Mouse (Mus musculus): Measurements from ENCODE around the gene Med29.
"Not testable (repeated sequence)": the region's sequence is repeated elsewhere in the genome, so short reads cannot be mapped to it uniquely, and the experiment has no call there.

Med29 gene

GRCm38 (mm10) chr7:28401942-28402341 is 9.4 kb upstream of the Med29 start:
- in situ Hi-C loops (cut with MboI; ENCODE audit: low pct_unique_long_range_greater_than_20kb in 1 of 2, low sequenced_read_pairs in 2 of 2, unreplicated experiment in 1 of 2), result no loop called here

GRCm38 (mm10) chr7:28401030-28401429 is 8.5 kb upstream of the Med29 start:
- in situ Hi-C loops (cut with MboI; ENCODE audit: low pct_unique_long_range_greater_than_20kb in 1 of 2, low sequenced_read_pairs in 2 of 2, unreplicated experiment in 1 of 2), result no loop called here

- in situ Hi-C loops (cut with MboI; ENCODE audit: low pct_unique_long_range_greater_than_20kb in 1 of 2, low sequenced_read_pairs in 2 of 2, unreplicated experiment in 1 of 2), result no loop called here
Observed at GRCm38 (mm10) chr7:28398696-28399340, 6.3 kb upstream of the Med29 start.

- in situ Hi-C loops (cut with MboI; ENCODE audit: low pct_unique_long_range_greater_than_20kb in 1 of 2, low sequenced_read_pairs in 2 of 2, unreplicated experiment in 1 of 2), result no loop called here
Observed at GRCm38 (mm10) chr7:28398000-28398399, 5.5 kb upstream of the Med29 start.

GRCm38 (mm10) chr7:28395425-28395824 is 2.9 kb upstream of the Med29 start:
- in situ Hi-C loops (cut with MboI; ENCODE audit: low pct_unique_long_range_greater_than_20kb in 1 of 2, low sequenced_read_pairs in 2 of 2, unreplicated experiment in 1 of 2), result no loop called here

- in situ Hi-C loops (cut with MboI; ENCODE audit: low pct_unique_long_range_greater_than_20kb in 1 of 2, low sequenced_read_pairs in 2 of 2, unreplicated experiment in 1 of 2), result no loop called here
Observed at GRCm38 (mm10) chr7:28393272-28393951, 904 bp upstream of the Med29 start.

- in situ Hi-C loops (cut with MboI; ENCODE audit: low pct_unique_long_range_greater_than_20kb in 1 of 2, low sequenced_read_pairs in 2 of 2, unreplicated experiment in 1 of 2), result no loop called here
Observed at GRCm38 (mm10) chr7:28390331-28390730, 2.2 kb downstream of the Med29 start.

- in situ Hi-C loops (cut with MboI; ENCODE audit: low pct_unique_long_range_greater_than_20kb in 1 of 2, low sequenced_read_pairs in 2 of 2, unreplicated experiment in 1 of 2), result not testable (repeated sequence)
Observed at GRCm38 (mm10) chr7:28387384-28387783, 5.1 kb downstream of the Med29 start.

GRCm38 (mm10) chr7:28386877-28387276 is 5.6 kb downstream of the Med29 start:
- in situ Hi-C loops (cut with MboI; ENCODE audit: low pct_unique_long_range_greater_than_20kb in 1 of 2, low sequenced_read_pairs in 2 of 2, unreplicated experiment in 1 of 2), result not testable (repeated sequence)

- in situ Hi-C loops (cut with MboI; ENCODE audit: low pct_unique_long_range_greater_than_20kb in 1 of 2, low sequenced_read_pairs in 2 of 2, unreplicated experiment in 1 of 2), result no loop called here
Observed at GRCm38 (mm10) chr7:28386462-28386861, 6.0 kb downstream of the Med29 start.

- in situ Hi-C loops (cut with MboI; ENCODE audit: low pct_unique_long_range_greater_than_20kb in 1 of 2, low sequenced_read_pairs in 2 of 2, unreplicated experiment in 1 of 2), result no loop called here
Observed at GRCm38 (mm10) chr7:28386007-28386406, 6.5 kb downstream of the Med29 start.

- in situ Hi-C loops (cut with MboI; ENCODE audit: low pct_unique_long_range_greater_than_20kb in 1 of 2, low sequenced_read_pairs in 2 of 2, unreplicated experiment in 1 of 2), result no loop called here
Observed at GRCm38 (mm10) chr7:28385196-28385595, 7.3 kb downstream of the Med29 start.

GRCm38 (mm10) chr7:28384162-28384561 is 8.3 kb downstream of the Med29 start:
- in situ Hi-C loops (cut with MboI; ENCODE audit: low pct_unique_long_range_greater_than_20kb in 1 of 2, low sequenced_read_pairs in 2 of 2, unreplicated experiment in 1 of 2), result no loop called here

GRCm38 (mm10) chr7:28383606-28384005 is 8.9 kb downstream of the Med29 start:
- in situ Hi-C loops (cut with MboI; ENCODE audit: low pct_unique_long_range_greater_than_20kb in 1 of 2, low sequenced_read_pairs in 2 of 2, unreplicated experiment in 1 of 2), result no loop called here

- in situ Hi-C loops (cut with MboI; ENCODE audit: low pct_unique_long_range_greater_than_20kb in 1 of 2, low sequenced_read_pairs in 2 of 2, unreplicated experiment in 1 of 2), result no loop called here
Observed at GRCm38 (mm10) chr7:28382981-28383396, 9.5 kb downstream of the Med29 start.

- in situ Hi-C loops (cut with MboI; ENCODE audit: low pct_unique_long_range_greater_than_20kb in 1 of 2, low sequenced_read_pairs in 2 of 2, unreplicated experiment in 1 of 2), result no loop called here
Observed at GRCm38 (mm10) chr7:28382347-28382951, 10.1 kb downstream of the Med29 start.

GRCm38 (mm10) chr7:28381938-28382337 is 10.6 kb downstream of the Med29 start:
- in situ Hi-C loops (cut with MboI; ENCODE audit: low pct_unique_long_range_greater_than_20kb in 1 of 2, low sequenced_read_pairs in 2 of 2, unreplicated experiment in 1 of 2), result no loop called here

- in situ Hi-C loops (cut with MboI; ENCODE audit: low pct_unique_long_range_greater_than_20kb in 1 of 2, low sequenced_read_pairs in 2 of 2, unreplicated experiment in 1 of 2), result no loop called here
Observed at GRCm38 (mm10) chr7:28381017-28381790, 11.3 kb downstream of the Med29 start.
